Mouse (Mus musculus) kidney, embryonic 16.5 days (tissue): ENCODE measurements around the gene Apoe. TPM values are rescaled to one million over a fixed set of nuclear protein-coding genes. Genes with fewer than 3 reads are reported as not detected.
A peak's percentile ranks its signal among the peaks of the same experiment; 100 is the strongest.

Source experiments
- ATAC-seq: fragments of 200-750 bp; cut with Nextera tagmentation; 2 replicates; pipeline ENCODE4 v1.8.0; 2017; ENCODE audit warnings: moderate TSS enrichment; ENCODE audit not compliant: low FRiP score, low TSS enrichment
- H3K27ac ChIP-seq: fragments of 300-500 bp; sonication (generic); 2 replicates; pipeline ENCODE4 v1.5.1; 2014; ENCODE audit warnings: low read length
- H3K27me3 ChIP-seq: fragments of 300-500 bp; sonication (generic); 2 replicates; pipeline ENCODE4 v1.6.1; 2014; ENCODE audit warnings: low read length, control low read depth, mixed read lengths; ENCODE audit not compliant: insufficient read depth
- H3K36me3 ChIP-seq: fragments of 300-500 bp; sonication (generic); 2 replicates; pipeline ENCODE4 v1.6.1; 2014; ENCODE audit warnings: low read length, control low read depth, mixed read lengths; ENCODE audit not compliant: insufficient read depth
- H3K4me1 ChIP-seq: fragments of 300-500 bp; sonication (generic); 2 replicates; pipeline ENCODE4 v1.6.1; 2014; ENCODE audit warnings: low read length, control low read depth, mixed read lengths; ENCODE audit not compliant: insufficient read depth
- H3K4me2 ChIP-seq: fragments of 300-500 bp; sonication (generic); replicated peaks from 2 replicates; pipeline ENCODE4 v1.6.1; 2014; ENCODE audit warnings: low read depth, low read length
- H3K4me3 ChIP-seq: fragments of 300-500 bp; sonication (generic); 2 replicates; pipeline ENCODE4 v1.5.1; 2014; ENCODE audit warnings: mild to moderate bottlenecking, low read length
- H3K9ac ChIP-seq: fragments of 300-500 bp; sonication (generic); replicated peaks from 2 replicates; pipeline ENCODE4 v1.6.1; 2014; ENCODE audit warnings: low read length
- H3K9me3 ChIP-seq: fragments of 300-500 bp; sonication (generic); 2 replicates; pipeline ENCODE4 v1.6.1; 2016; ENCODE audit warnings: low read length, control low read depth
- WGBS: fragments of 180-500 bp; shearing (Covaris S2); extraction: QIAGEN DNeasy Blood & Tissue Kit; methylation state at CpG from one replicate; pipeline ENCODE4 v1.1.7; 2014; 5-methylcytosine and 5-hydroxymethylcytosine counted together
- polyA plus RNA-seq: library from polyadenylated mRNA; unstranded; fragments of >200 nt; fragmentation: Nextera tagmentation; extraction: Ambion mirVana; gene quantifications from 2 replicates; pipeline ENCODE4 v1.2.1, GENCODE M21; 2015

The Apoe gene
- polyA plus RNA-seq, 1 experiment from 2014 or later, result 312 TPM

GRCm38 (mm10) chr7:19740269-19740668 lies 41.3 kb upstream of the Apoe start:
- no peaks in the 10 kb centered on the region for H3K27me3 ChIP-seq
- 0 out of 2 replicates have a peak, but pooled peaks cover 6% of the 10 kb centered on the region for H3K9me3 ChIP-seq
- peaks cover 52% of the 10 kb centered on the region for H3K36me3 ChIP-seq
- peaks cover 37% of the 10 kb centered on the region for H3K4me1 ChIP-seq
- H3K4me2 ChIP-seq, result no peak overlapping the region
- no peak for ATAC-seq
- H3K4me3 ChIP-seq, result no peak overlapping the region
- 90% methylated on average over 11 of the region's 11 CpGs for WGBS
- H3K9ac ChIP-seq, result no peak overlapping the region
- H3K27ac ChIP-seq, result no peak overlapping the region

- WGBS, result 88% methylated on average over 3 of the region's 3 CpGs
- 0 out of 2 replicates have a peak, but pooled peaks cover 6% of the 10 kb centered on the region for H3K9me3 ChIP-seq
- H3K9ac ChIP-seq, result no peak overlapping the region
- no peak overlapping the region for H3K4me2 ChIP-seq
- no peak overlapping the region for H3K27ac ChIP-seq
- H3K27me3 ChIP-seq, result no peaks in the 10 kb centered on the region
- H3K4me1 ChIP-seq, result peaks cover 27% of the 10 kb centered on the region
- H3K4me3 ChIP-seq, result no peak overlapping the region
- peaks cover 64% of the 10 kb centered on the region for H3K36me3 ChIP-seq
- no peak for ATAC-seq
Measured at GRCm38 (mm10) chr7:19738771-19739170, 39.8 kb upstream of the Apoe start.

GRCm38 (mm10) chr7:19736389-19737057 lies 37.5 kb upstream of the Apoe start:
- Histone ChIP-seq H3K4me1 (peaks cover 15% of the 10 kb centered on the region), H3K9me3 (0 out of 2 replicates have a peak, but pooled peaks cover 6% of the 10 kb centered on the region), H3K9ac (no peak overlapping the region), H3K4me3 (no peak overlapping the region), H3K27ac (no peak overlapping the region), H3K36me3 (peaks cover 76% of the 10 kb centered on the region), H3K4me2 (no peak overlapping the region), H3K27me3 (no peaks in the 10 kb centered on the region)
- no peak for ATAC-seq
- 79% methylated on average over 16 of the region's 16 CpGs for WGBS

GRCm38 (mm10) chr7:19734178-19734666 lies 35.2 kb upstream of the Apoe start:
- Histone ChIP-seq H3K27me3 (no peaks in the 10 kb centered on the region), H3K4me1 (0 out of 2 replicates have a peak, but pooled peaks cover 4% of the 10 kb centered on the region), H3K4me2 (no peak overlapping the region), H3K4me3 (no peak overlapping the region), H3K9me3 (no peaks in the 10 kb centered on the region), H3K36me3 (peaks cover 85% of the 10 kb centered on the region), H3K9ac (no peak overlapping the region), H3K27ac (no peak overlapping the region)
- 83% methylated on average over 10 of the region's 10 CpGs for WGBS
- ATAC-seq, result no peak

- Histone ChIP-seq H3K9ac (no peak overlapping the region), H3K9me3 (peaks cover 1% of the 10 kb centered on the region; the same call in 1 of the 2 replicates), H3K27me3 (no peaks in the 10 kb centered on the region), H3K36me3 (peaks cover 93% of the 10 kb centered on the region), H3K4me1 (no peaks in the 10 kb centered on the region), H3K4me2 (no peak overlapping the region), H3K4me3 (no peak overlapping the region), H3K27ac (no peak overlapping the region)
- no peak for ATAC-seq
- 89% methylated on average over 4 of the region's 4 CpGs for WGBS
Measured at GRCm38 (mm10) chr7:19726541-19726940, 27.6 kb upstream of the Apoe start.

- H3K9me3 ChIP-seq, result peaks cover 12% of the 10 kb centered on the region
- H3K4me2 ChIP-seq, result no peak overlapping the region
- H3K27me3 ChIP-seq, result no peaks in the 10 kb centered on the region
- no peak for ATAC-seq
- no peak overlapping the region for H3K9ac ChIP-seq
- no peak overlapping the region for H3K27ac ChIP-seq
- H3K36me3 ChIP-seq, result peaks cover 90% of the 10 kb centered on the region
- WGBS, result 91% methylated on average over 12 of the region's 12 CpGs
- H3K4me1 ChIP-seq, result no peaks in the 10 kb centered on the region
- no peak overlapping the region for H3K4me3 ChIP-seq
Measured at GRCm38 (mm10) chr7:19724167-19724566, 25.2 kb upstream of the Apoe start.

- H3K27me3 ChIP-seq, result no peaks in the 10 kb centered on the region
Measured at GRCm38 (mm10) chr7:19722754-19723195, 23.8 kb upstream of the Apoe start.

GRCm38 (mm10) chr7:19719200-19719599 lies 20.2 kb upstream of the Apoe start:
- peaks cover 63% of the 10 kb centered on the region for H3K36me3 ChIP-seq
- H3K9me3 ChIP-seq, result peaks cover 12% of the 10 kb centered on the region
- WGBS, result 87% methylated on average over 4 of the region's 4 CpGs
- no peak for ATAC-seq
- no peak overlapping the region for H3K27ac ChIP-seq
- no peak overlapping the region for H3K4me2 ChIP-seq
- H3K9ac ChIP-seq, result no peak overlapping the region
- peaks cover 13% of the 10 kb centered on the region for H3K4me1 ChIP-seq
- no peaks in the 10 kb centered on the region for H3K27me3 ChIP-seq
- H3K4me3 ChIP-seq, result no peak overlapping the region

More at GRCm38 (mm10) chr7:19722754-19723195, 23.8 kb upstream of the Apoe start:
- ATAC-seq, result peak; percentile 55; the same call in 1 of the 2 replicates
- no peak overlapping the region for H3K4me2 ChIP-seq
- no peak overlapping the region for H3K4me3 ChIP-seq
- no peak overlapping the region for H3K9ac ChIP-seq
- peaks cover 12% of the 10 kb centered on the region for H3K9me3 ChIP-seq
- no peaks in the 10 kb centered on the region for H3K4me1 ChIP-seq
- peaks cover 87% of the 10 kb centered on the region for H3K36me3 ChIP-seq
- H3K27ac ChIP-seq, result 0 out of 2 replicates have a peak overlapping the region, but pooled peaks have one; percentile 43
- WGBS, result 85% methylated on average over 6 of the region's 6 CpGs

- Histone ChIP-seq H3K9me3 (peaks cover 12% of the 10 kb centered on the region), H3K4me2 (no peak overlapping the region), H3K4me1 (peaks cover 20% of the 10 kb centered on the region), H3K27ac (no peak overlapping the region), H3K36me3 (peaks cover 59% of the 10 kb centered on the region), H3K9ac (no peak overlapping the region), H3K27me3 (no peaks in the 10 kb centered on the region), H3K4me3 (no peak overlapping the region)
- 77% methylated on average over 5 of the region's 5 CpGs for WGBS
- ATAC-seq, result no peak
Measured at GRCm38 (mm10) chr7:19718297-19718952, 19.4 kb upstream of the Apoe start.

GRCm38 (mm10) chr7:19717346-19717745 lies 18.4 kb upstream of the Apoe start:
- ATAC-seq, result no peak
- H3K36me3 ChIP-seq, result peaks cover 58% of the 10 kb centered on the region
- peaks cover 12% of the 10 kb centered on the region for H3K9me3 ChIP-seq
- H3K4me2 ChIP-seq, result no peak overlapping the region
- H3K9ac ChIP-seq, result no peak overlapping the region
- H3K27me3 ChIP-seq, result no peaks in the 10 kb centered on the region
- 86% methylated on average over 4 of the region's 4 CpGs for WGBS
- no peak overlapping the region for H3K4me3 ChIP-seq
- H3K27ac ChIP-seq, result no peak overlapping the region
- peaks cover 22% of the 10 kb centered on the region for H3K4me1 ChIP-seq
